Mouse (Mus musculus) forebrain, embryonic 11.5 days (tissue): ENCODE data around the gene Mpp3. TPM values are rescaled to one million over a fixed set of nuclear protein-coding genes. Genes with fewer than 3 reads are reported as not detected.

ENCODE experiments used
- ATAC-seq: fragments of 200-750 bp; cut with Nextera tagmentation; replicated peaks from 2 replicates; pipeline ENCODE4 v1.8.0; 2017; ENCODE audit warnings: moderate TSS enrichment; ENCODE audit not compliant: low FRiP score
- DNase-seq: peaks from one replicate; pipeline ENCODE4 v3.0.0-alpha.2; 2017; ENCODE audit warnings: low spot score
- H3K27ac ChIP-seq: fragments of 300-500 bp; sonication (generic); 2 replicates; pipeline ENCODE4 v1.5.1; 2014; ENCODE audit warnings: low read depth, low read length
- H3K27me3 ChIP-seq: fragments of 300-500 bp; sonication (generic); 2 replicates; pipeline ENCODE4 v1.6.1; 2014; ENCODE audit warnings: mild to moderate bottlenecking, low read length, mixed read lengths; ENCODE audit not compliant: control insufficient read depth, insufficient read depth
- H3K36me3 ChIP-seq: fragments of 300-500 bp; sonication (generic); 2 replicates; pipeline ENCODE4 v1.6.1; 2014; ENCODE audit warnings: mild to moderate bottlenecking, low read length, moderate library complexity, mixed read lengths; ENCODE audit not compliant: control insufficient read depth, insufficient read depth
- H3K4me1 ChIP-seq: fragments of 300-500 bp; sonication (generic); replicated peaks from 2 replicates; pipeline ENCODE4 v1.6.1; 2014; ENCODE audit warnings: low read length, mixed read lengths; ENCODE audit not compliant: control insufficient read depth, insufficient read depth
- H3K4me2 ChIP-seq: fragments of 300-500 bp; sonication (generic); 2 replicates; pipeline ENCODE4 v1.6.1; 2014; ENCODE audit warnings: low read depth, mild to moderate bottlenecking, low read length, moderate library complexity, mixed read lengths; ENCODE audit not compliant: severe bottlenecking
- H3K4me3 ChIP-seq: fragments of 300-500 bp; sonication (generic); 2 replicates; pipeline ENCODE4 v1.5.1; 2014; ENCODE audit warnings: low read depth, low read length
- H3K9ac ChIP-seq: fragments of 300-500 bp; sonication (generic); 2 replicates; pipeline ENCODE4 v1.6.1; 2014; ENCODE audit warnings: low read length
- H3K9me3 ChIP-seq: fragments of 300-500 bp; sonication (generic); 2 replicates; pipeline ENCODE4 v1.6.1; 2016; ENCODE audit warnings: low read length, mixed read lengths; ENCODE audit not compliant: control insufficient read depth
- WGBS: fragments of 180-500 bp; shearing (Covaris S2); extraction: QIAGEN DNeasy Blood & Tissue Kit; methylation state at CpG from one replicate; pipeline ENCODE4 v1.1.7; 2014; 5-methylcytosine and 5-hydroxymethylcytosine counted together
- polyA plus RNA-seq: library from polyadenylated mRNA; unstranded; fragments of >200 nt; fragmentation: Nextera tagmentation; extraction: Ambion mirVana; gene quantifications from 2 replicates; pipeline ENCODE4 v1.2.1, GENCODE M21; 2014

Mpp3 gene
- polyA plus RNA-seq, 1 experiment from 2014 or later, result 22.1 TPM

- H3K9ac ChIP-seq, result no peak overlapping the region
- H3K27ac ChIP-seq, result no peak overlapping the region
- 84% methylated on average over 6 of the region's 6 CpGs for WGBS
- H3K4me3 ChIP-seq, result no peak overlapping the region
- ATAC-seq (no peak), DNase-seq (no peak)
- H3K9me3 ChIP-seq, result peaks cover 7% of the 10 kb centered on the region
- H3K4me1 ChIP-seq, result no peaks in the 10 kb centered on the region
- no peak overlapping the region for H3K4me2 ChIP-seq
- H3K36me3 ChIP-seq, result no peaks in the 10 kb centered on the region
- H3K27me3 ChIP-seq, result no peaks in the 10 kb centered on the region
Observed at GRCm38 (mm10) chr11:102043381-102043780, 15.1 kb upstream of the Mpp3 start.

- Histone ChIP-seq H3K27me3 (no peaks in the 10 kb centered on the region), H3K4me3 (no peak overlapping the region), H3K4me1 (no peaks in the 10 kb centered on the region), H3K9me3 (peaks cover 7% of the 10 kb centered on the region), H3K9ac (no peak overlapping the region), H3K36me3 (no peaks in the 10 kb centered on the region), H3K4me2 (no peak overlapping the region), H3K27ac (no peak overlapping the region)
- WGBS, result 92% methylated on average over 13 of the region's 14 CpGs
- ATAC-seq, result no peak
- DNase-seq, result no peak
Observed at GRCm38 (mm10) chr11:102042971-102043370, 14.7 kb upstream of the Mpp3 start.

- WGBS, result 65% methylated on average over 5 of the region's 5 CpGs
- Histone ChIP-seq H3K4me3 (no peak within 1 kb of the TSS), H3K36me3 (no peaks in the 10 kb centered on the region), H3K27ac (no peak within 1 kb of the TSS), H3K9me3 (peaks cover 7% of the 10 kb centered on the region), H3K4me2 (no peak within 1 kb of the TSS), H3K4me1 (no peaks in the 10 kb centered on the region), H3K27me3 (no peaks in the 10 kb centered on the region), H3K9ac (no peak within 1 kb of the TSS)
- no peak for ATAC-seq
- no peak for DNase-seq
Observed at GRCm38 (mm10) chr11:102041350-102041949, 13.2 kb upstream of the Mpp3 start, which contains the start of gene Cd300lg. TSS of gene Cd300lg (plus strand) at chr11:102041509.

- no peak for ATAC-seq
- H3K27ac ChIP-seq, result no peak overlapping the region
- no peaks in the 10 kb centered on the region for H3K27me3 ChIP-seq
- H3K9me3 ChIP-seq, result peaks cover 4% of the 10 kb centered on the region
- H3K9ac ChIP-seq, result no peak overlapping the region
- H3K4me3 ChIP-seq, result no peak overlapping the region
- DNase-seq, result no peak
- H3K36me3 ChIP-seq, result no peaks in the 10 kb centered on the region
- H3K4me1 ChIP-seq, result no peaks in the 10 kb centered on the region
- no peak overlapping the region for H3K4me2 ChIP-seq
- 72% methylated on average over 4 of the region's 4 CpGs for WGBS
Observed at GRCm38 (mm10) chr11:102040646-102041045, 12.4 kb upstream of the Mpp3 start.

GRCm38 (mm10) chr11:102040138-102040524 is 11.9 kb upstream of the Mpp3 start:
- H3K27ac ChIP-seq, result no peak overlapping the region
- under 1% methylated on average over 9 of the region's 9 CpGs for WGBS
- peak; percentile 61 for ATAC-seq

GRCm38 (mm10) chr11:102039487-102040137 is 11.4 kb upstream of the Mpp3 start:
- Histone ChIP-seq H3K27ac (no peak overlapping the region), H3K9ac (no peak overlapping the region), H3K4me3 (no peak overlapping the region), H3K4me1 (no peaks in the 10 kb centered on the region), H3K27me3 (no peaks in the 10 kb centered on the region), H3K4me2 (no peak overlapping the region), H3K9me3 (no peaks in the 10 kb centered on the region), H3K36me3 (no peaks in the 10 kb centered on the region)
- no peak for ATAC-seq
- no peak for DNase-seq
- 68% methylated on average over 13 of the region's 13 CpGs for WGBS

More at GRCm38 (mm10) chr11:102040138-102040524, 11.9 kb upstream of the Mpp3 start:
- no peaks in the 10 kb centered on the region for H3K36me3 ChIP-seq
- no peaks in the 10 kb centered on the region for H3K4me1 ChIP-seq
- no peak overlapping the region for H3K4me3 ChIP-seq
- H3K9ac ChIP-seq, result no peak overlapping the region
- no peaks in the 10 kb centered on the region; the same call in 1 of the 2 replicates for H3K9me3 ChIP-seq
- no peaks in the 10 kb centered on the region for H3K27me3 ChIP-seq
- DNase-seq, result peak; percentile 93
- H3K4me2 ChIP-seq, result no peak overlapping the region

- Histone ChIP-seq H3K36me3 (no peaks in the 10 kb centered on the region), H3K9ac (no peak overlapping the region), H3K4me3 (no peak overlapping the region), H3K9me3 (no peaks in the 10 kb centered on the region), H3K27me3 (no peaks in the 10 kb centered on the region), H3K4me2 (no peak overlapping the region), H3K27ac (no peak overlapping the region), H3K4me1 (no peaks in the 10 kb centered on the region)
- ATAC-seq, result no peak
- DNase-seq, result no peak
- 78% methylated on average over 6 of the region's 6 CpGs for WGBS
Observed at GRCm38 (mm10) chr11:102037789-102038188, 9.5 kb upstream of the Mpp3 start.

GRCm38 (mm10) chr11:102036336-102036735 is 8.1 kb upstream of the Mpp3 start:
- H3K27me3 ChIP-seq, result no peaks in the 10 kb centered on the region
- H3K4me2 ChIP-seq, result no peak overlapping the region
- no peaks in the 10 kb centered on the region for H3K36me3 ChIP-seq
- no peaks in the 10 kb centered on the region for H3K4me1 ChIP-seq
- H3K27ac ChIP-seq, result no peak overlapping the region
- ATAC-seq, result no peak
- H3K4me3 ChIP-seq, result no peak overlapping the region
- no peak overlapping the region for H3K9ac ChIP-seq
- WGBS, result 88% methylated on average over 7 of the region's 7 CpGs
- DNase-seq, result no peak
- no peaks in the 10 kb centered on the region for H3K9me3 ChIP-seq

- no peak overlapping the region for H3K4me2 ChIP-seq
- H3K27ac ChIP-seq, result no peak overlapping the region
- DNase-seq (no peak), ATAC-seq (no peak)
- no peaks in the 10 kb centered on the region for H3K9me3 ChIP-seq
- H3K36me3 ChIP-seq, result no peaks in the 10 kb centered on the region
- no peaks in the 10 kb centered on the region for H3K27me3 ChIP-seq
- 88% methylated on average over 5 of the region's 5 CpGs for WGBS
- H3K9ac ChIP-seq, result no peak overlapping the region
- no peaks in the 10 kb centered on the region for H3K4me1 ChIP-seq
- H3K4me3 ChIP-seq, result no peak overlapping the region
Observed at GRCm38 (mm10) chr11:102035456-102035960, 7.2 kb upstream of the Mpp3 start.
